Mouse (Mus musculus) CD4-positive, CD25-positive, alpha-beta regulatory T cell, adult 2 months (primary cell): ENCODE data around the gene Nucb1.

Source experiments
- DNase-seq: peaks from one replicate; pipeline ENCODE4 v3.0.0-alpha.2; 2012; ENCODE audit warnings: low read depth, low spot score

Gene Nucb1

DNA sequence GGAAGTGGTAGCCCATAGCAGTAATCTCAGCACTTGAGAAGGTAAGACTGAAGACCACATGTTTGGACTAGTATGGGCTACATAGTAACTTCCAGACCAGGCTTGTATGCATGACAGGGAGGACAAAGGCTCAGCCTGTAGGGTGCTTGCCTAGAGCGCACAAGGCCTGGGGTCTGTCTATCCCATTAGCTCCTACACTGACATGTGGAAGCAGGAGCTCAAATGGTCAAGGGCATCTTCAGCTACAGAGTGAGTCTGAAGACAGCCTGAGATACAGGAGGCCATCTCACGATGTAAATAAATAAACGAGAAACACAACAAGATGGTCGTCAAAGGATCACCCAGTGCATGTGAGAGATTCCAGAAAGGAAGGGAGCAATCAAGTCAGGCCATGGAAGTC lies 47.9 kb downstream of the Nucb1 start:
- no peak for DNase-seq

DNA sequence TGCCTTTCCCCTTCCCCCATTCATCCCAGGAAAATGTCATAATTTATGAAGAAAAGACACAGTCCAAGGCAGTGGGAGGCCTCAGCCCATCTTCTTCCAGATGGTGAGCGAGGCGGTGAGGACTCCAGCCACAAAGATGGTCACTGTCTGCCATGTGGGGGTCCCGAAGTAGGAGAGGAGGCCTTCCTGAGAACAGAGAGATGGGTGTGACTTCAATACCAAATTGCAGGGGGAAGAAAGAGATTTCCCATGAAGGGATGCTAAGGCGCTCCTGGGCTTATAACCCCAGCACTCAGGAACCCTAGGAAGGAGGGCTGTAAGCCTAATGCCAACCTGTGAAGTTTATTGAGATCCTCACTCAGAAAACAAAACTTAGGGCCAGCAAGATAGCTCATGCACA lies 48.4 kb downstream of the Nucb1 start:
- no peak for DNase-seq

DNA sequence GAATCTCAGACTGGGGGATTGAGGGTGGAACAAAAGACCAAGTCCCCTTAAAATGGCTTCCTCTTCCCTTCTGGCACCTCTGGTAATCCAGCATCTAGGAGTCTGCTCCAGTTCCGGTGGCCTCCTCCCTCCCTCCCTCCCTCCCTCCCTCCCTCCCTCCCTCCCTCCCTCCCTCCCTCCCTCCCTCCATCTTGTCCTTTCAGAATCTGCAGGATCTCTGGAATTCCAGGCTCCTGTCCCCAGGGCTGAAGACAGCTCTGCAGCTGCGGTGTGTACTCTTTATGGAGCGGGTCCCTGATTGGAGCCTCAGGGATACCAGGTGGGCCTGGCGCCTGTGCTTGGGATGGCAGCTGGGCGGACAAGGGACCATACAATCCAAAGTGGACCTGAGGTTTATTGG lies 48.9 kb downstream of the Nucb1 start:
- DNase-seq = no peak

DNA sequence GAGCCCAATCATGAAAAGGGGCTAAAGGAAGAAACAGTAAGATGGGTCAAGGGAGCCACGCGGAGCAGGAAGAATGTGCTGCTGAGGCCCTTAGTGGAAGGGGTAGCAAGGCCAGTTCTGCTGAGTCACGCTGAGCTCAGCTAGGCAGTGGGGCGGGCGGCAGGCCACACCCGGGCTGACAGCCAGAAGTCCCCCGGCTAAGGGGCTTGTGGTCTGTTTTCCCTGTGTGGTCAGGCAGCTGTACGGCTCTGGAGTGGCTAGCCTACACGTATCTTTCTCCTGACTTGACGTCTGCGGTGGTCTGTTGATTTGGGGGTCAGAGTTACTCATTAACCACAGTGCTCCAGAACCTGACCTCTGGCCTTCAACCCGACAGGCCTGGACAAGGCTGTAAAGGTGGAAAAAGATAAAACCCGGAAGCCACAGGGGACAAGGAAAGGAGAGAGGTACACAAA lies 49.3 kb downstream of the Nucb1 start:
- DNase-seq = no peak

DNA sequence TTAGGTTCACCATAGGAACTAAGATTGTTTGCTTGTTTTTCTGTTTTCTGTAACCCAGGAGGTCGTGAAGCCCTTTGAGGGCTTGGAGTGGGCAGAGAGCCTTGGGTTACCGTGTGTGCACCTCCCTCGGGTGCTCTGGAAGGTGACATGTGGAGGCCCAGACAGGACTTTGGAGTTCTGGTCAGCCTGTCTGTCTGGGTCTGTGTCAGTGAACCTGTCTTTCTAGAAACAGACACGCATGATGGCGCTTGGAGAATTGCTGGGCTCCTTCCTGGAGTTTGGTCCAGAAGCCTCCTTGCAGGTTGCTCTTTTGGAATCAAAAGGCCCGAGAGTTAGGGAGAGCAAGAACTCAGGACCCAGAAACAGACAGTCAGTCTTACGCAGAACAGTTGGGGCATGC lies 49.8 kb downstream of the Nucb1 start:
- DNase-seq = peak; percentile 42

DNA sequence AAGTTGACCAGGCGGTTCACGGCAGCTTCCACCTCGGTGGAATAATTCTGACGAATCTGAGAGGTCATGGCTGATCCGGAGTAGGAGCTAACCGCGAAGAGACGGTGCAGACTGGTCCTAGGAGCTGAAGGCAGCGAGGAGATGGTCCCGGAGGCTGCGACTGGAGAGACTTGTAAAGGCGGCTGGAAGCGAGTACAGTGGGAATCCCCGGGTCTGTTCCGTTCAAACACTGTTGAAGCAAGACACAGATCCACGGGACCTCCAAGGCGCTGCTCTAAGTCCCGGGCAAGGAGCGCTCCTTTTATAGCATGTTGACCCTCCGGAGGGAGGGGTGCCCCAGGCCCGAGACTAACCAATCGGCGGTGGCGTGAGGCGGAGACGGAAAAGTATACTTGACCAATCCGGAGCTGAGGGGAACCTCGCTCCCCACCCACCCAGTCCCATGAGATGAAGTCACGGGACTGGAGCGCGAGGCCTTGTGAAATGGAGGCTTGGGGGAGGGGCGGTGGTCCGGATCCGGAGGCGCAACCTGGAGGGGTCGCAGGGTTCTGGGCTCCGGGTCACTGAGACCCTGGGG lies 50.6 kb downstream of the Nucb1 start, which contains the start of gene Ftl1:
Gene Ftl1 (minus strand): TSS at position 321 of the 577 bp plus-strand sequence.
- DNase-seq = peak; percentile 96

DNA sequence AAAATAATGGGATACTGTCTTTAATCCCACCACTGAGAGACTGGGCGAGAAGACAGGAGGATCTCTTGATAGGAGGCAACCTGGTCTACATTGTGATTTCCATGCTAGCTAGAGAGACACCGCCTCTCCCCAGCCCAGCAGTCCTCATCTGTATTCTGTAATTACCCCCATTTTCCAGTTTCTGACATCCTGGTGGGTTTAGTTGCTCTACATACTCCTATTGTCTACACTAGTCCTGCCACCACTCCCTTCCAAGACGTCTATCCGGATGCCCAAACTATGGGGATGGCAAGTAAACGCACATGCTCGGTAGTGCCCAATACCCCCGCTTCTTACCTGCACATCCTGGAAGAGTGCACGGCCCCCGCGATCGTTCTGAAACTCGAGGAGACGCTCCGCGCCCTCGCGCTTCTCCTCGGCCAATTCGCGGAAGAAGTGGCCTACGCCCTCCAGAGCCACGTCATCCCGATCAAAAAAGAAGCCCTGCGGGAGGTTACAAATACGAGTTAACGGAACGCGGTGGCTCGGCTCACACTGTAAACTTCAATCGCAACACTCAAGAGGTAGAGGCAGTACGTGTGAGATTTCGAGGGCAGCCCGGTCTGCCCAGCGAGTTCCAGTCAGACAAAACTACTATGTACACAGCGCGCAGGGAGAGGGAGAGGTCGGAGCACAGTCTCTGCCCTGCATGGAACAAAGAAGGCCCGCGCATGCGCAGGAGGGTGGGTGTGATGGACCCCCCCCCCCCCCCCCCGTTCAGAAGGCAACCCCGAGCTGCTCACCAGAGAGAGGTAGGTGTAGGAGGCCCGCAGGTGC lies 51.2 kb downstream of the Nucb1 start:
- DNase-seq = peak; percentile 89

DNA sequence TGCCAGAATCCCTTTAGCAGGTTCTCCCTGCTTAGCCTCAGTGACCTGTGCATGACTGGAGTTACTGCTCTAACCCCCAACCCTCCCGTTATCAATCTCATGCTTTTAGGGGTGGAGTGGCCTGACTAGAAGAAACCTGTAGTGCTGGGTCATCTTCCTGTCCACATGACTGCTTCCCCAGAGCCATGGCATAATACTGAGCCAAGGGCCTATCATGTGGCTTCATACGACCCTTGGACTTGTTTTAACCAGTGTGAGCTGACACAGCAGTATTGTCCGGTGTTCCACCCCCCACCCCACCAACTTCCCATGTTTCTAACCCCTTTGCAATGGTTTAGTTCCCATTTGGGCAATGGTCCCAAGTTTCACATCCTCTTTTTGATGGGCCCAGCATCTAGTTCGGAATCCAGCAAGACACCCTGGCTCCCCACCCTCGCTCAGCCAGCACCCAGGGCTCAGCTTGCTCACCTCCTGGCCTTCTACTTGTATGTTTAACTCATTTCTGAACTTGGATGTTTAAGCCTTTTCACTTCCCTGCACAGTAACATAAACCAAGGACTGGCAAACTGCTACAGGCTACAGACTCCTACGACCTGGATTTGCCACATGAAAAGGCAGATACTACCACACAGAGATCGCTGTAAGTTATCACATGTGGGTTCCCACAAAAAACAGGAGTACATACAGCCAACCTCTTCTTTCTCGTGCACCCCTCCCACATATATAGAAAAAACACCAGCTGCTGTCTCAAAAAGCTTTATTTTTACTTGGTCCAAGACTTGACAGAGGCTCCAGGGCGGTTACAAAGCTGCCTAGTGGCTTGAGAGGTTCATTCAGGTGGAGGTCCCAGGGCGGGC lies 52.8 kb downstream of the Nucb1 start:
- peak; percentile 34 for DNase-seq

DNA sequence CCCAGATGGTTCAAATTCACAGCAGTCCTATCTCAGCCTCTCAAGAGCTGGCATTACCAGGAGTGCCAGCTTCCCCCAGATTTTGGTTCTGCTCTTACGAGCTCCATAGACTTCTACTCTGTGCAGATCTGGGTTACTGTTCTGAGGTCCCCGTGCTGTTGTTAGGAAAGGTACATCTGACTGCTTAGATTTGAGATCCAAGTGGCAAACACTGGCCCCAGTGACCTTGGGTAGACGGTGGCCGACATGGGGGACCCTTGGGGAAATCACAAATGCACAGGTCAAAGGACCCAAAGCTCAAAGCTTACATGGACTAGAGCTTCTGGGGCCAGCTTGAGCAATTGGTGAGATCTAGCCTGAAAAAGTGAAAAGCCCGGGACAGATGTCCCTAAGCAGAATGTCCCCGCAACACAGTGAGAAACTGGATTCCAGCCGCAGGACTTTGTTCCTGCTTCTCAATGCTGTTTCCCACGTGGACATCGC lies 53.4 kb downstream of the Nucb1 start:
- DNase-seq = no peak

DNA sequence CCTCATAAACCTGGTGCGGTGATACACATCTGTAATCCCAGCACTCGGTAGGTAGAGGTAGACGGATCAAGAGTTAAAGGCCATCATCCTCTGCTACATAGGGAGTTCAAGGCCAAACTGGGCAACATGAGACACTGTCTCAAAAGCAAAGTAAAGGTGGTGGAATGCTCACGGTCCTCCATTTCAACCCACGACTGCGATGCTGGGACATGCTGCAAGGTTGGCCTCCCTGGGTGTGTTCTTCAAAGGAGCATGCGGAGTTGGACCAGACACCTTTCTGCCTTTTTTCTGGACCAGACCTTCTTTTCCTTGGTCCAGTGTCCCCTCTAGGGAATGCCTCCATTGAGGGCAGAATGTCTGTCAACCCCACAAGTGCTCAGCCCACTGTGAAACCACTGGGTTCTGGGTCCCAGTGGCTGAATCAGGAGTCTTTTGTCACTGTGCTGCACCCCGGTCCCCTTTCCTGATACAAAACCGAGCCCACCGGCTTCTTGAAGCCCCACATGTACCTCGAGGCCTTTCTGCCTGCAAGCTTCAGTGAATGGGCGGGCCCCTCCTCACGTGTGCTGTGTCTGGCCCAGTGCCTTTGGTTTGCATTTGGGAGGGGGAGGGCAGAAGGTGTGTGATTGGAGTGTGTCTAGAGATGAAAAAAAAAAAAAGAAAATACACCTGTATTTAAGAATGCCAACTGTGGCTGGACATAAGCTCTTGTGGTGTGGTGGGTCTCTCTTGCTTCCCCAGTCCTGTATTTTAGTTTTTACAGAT lies 54.1 kb downstream of the Nucb1 start:
- no peak for DNase-seq

DNA sequence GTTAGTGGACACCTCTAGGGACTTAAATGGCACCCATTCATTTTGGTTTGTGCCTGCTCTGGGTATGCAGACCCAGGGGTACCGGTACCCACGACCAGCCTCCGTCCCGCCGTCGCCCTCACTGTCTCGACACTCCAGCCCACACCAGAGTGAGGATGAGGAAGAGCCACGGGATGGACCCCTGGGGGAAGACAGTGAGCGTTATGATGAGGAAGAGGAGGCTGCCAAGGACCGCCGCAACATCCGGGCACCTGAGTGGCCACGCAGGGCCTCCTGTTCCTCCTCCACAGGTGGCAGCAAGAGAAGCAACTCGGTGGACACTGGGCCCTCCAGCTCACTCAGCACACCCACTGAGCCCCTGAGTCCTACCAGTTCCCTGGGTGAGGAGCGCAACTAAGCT lies 55.2 kb downstream of the Nucb1 start:
- DNase-seq = no peak

DNA sequence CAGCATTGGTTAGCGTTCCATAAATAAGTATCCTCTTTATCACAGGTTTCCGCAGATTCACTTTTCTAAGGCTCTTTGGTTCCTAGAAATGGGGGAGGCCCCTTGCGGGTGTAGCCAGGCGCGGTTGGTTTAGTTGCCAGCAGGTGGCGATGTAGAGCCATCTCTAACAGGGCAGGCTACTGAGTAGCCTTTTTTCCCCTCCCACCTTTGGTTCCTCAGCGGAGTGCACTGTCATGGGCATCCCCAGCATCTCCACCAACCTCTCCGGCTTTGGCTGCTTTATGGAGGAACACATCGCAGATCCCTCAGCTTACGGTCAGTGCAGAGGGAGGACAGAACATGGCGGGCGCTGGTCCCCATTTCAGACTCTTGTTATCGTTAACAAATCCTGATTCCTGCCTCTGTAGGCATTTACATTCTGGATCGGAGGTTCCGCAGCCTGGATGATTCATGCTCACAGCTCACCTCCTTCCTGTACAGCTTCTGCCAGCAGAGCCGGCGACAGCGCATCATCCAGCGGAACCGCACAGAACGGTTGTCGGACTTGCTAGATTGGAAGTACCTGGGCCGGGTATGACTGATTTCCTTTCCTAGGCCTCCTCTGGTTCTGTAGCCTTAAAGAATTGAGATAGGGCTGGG lies 58.7 kb downstream of the Nucb1 start:
- DNase-seq = peak; percentile 93

DNA sequence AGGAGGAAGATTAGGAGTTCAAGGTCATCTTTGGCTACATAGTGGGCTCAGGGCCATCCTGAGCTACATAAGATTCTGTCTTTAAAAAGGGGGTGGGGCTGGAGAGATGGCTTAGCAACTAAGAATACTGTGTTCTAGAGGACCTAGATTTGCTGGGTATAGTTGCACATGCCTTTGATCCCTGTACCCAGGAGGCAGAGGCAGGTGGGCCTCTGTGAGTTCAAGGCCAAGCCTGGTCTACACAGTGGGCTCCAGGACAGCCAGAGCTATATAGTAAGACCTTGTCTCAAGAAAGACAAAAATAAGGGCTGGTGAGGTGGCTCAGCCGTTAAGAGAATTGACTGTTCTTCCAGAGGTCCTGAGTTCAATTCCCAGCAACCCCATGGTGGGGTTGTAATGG lies 60.2 kb downstream of the Nucb1 start:
- DNase-seq = no peak

DNA sequence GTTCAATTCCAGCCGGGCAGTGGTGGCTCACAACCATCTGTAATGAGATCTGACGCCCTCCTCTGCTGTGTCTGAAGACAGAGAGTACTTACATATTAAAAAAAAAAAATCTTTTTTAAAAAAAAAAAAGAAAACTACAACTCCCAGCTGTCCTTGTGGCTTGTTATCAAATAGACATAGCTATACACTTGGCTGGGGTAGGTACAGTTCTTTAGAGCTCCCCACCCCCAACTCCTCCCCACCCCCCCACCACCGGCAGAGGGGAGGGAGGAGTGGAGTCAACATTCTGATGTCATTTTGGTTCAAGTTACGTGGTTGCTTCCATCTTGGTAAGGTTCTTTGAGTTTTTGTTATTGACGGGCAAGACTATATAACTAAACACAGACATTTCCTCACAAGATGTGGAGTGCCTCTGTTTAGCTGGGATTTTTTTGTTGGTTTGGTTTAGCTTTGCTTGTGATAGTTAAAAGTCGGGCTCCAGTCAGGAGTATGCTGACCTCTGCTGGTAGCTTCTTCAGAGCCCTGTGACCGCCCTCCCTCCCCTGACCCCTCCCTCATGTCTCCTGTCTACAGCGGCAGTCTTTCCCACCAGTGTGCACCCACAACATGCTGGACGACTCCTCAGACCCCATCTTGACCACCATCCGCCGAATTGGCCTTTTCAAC lies 62.7 kb downstream of the Nucb1 start:
- peak; percentile 72 for DNase-seq

DNA sequence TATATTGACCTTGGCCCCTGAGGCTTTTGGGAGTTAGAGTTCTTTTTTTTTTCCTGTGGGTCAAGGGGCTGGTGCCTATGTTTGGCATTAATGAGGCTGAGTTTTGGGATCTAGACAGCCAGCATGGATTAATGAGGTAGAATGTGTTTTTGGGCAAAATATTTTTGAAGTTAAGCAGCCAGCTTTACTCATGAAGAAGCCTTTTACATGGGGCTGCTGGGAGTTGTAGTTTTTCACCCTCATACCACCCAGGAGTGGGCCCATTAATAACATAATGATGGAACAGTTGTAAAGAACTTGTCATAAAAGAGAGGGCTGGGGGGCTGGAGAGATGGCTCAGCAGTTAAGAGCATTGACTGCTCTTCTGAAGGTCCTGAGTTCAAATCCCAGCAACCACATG lies 63.6 kb downstream of the Nucb1 start:
- DNase-seq = no peak

DNA sequence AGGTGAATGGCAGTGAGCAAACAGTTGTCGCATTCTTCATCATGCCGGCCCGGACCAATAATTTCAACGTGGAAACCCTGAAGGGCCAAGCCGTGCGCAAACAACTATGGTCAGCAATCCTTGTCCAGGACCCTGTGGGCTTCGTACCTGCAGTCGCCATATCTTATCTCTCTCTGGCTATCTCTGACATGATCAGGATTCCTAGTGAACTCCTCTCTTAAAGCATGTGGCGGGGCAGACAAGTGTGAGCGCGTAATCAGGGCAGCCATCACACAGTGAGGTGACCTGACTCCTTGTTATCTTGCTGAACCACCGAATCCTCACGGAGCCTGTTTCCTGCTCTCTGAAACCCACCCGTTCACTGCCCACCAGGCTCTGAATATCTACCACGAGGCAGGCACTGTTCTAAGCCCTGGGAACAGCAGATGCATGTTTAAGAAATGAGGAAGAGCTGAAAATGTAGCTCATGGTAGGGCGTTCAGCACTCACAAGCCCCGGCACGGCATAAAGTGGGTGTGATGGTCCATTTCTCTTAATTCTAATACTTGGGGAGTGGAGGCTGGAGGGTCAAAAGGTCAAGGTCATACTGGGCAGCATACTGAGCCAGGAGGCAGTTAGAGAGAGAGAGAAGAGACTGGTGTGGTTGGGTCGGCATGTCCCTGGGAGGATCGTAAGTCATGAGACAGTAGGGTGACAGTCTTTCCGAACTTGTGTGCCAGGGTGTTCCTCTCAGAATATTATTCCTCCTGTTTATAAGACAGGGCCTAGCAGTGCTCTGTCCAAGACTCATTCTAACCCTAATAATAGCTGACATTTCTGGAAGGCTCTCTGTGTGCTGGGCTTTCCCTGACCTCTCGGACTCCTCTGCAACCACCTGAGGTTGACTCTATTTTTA lies 66.4 kb downstream of the Nucb1 start:
- no peak for DNase-seq
